Mouse (Mus musculus): ENCODE measurements around the gene Gss. TPM values are rescaled to one million over a fixed set of nuclear protein-coding genes. Genes with fewer than 3 reads are reported as not detected.

The Gss gene
- polyA plus RNA-seq, 1 experiment from 2014 or later = 41.8 TPM

- 89% methylated on average over 7 of the region's 7 CpGs for WGBS
- H3K9ac ChIP-seq (ENCODE audit: low read length) = no peak overlapping the region
- H3K36me3 ChIP-seq (ENCODE audit: control insufficient read depth, insufficient read depth, low read length) = no peaks in the 10 kb centered on the region
- ATAC-seq (ENCODE audit: insufficient read depth, low FRiP score) = no peak
- no peak overlapping the region for H3K4me2 ChIP-seq (ENCODE audit: low read depth, low read length)
- H3K9me3 ChIP-seq (replicated peaks; ENCODE audit: control insufficient read depth, low read length) = no peaks in the 10 kb centered on the region
- no peaks in the 10 kb centered on the region for H3K4me1 ChIP-seq (ENCODE audit: control insufficient read depth, insufficient read depth, low read length)
- H3K4me3 ChIP-seq (replicated peaks; ENCODE audit: low read length) = no peak overlapping the region
- no peak overlapping the region for H3K27ac ChIP-seq (ENCODE audit: low read length)
- H3K27me3 ChIP-seq (ENCODE audit: control insufficient read depth, insufficient read depth, low read length) = no peaks in the 10 kb centered on the region
Observed at GRCm38 (mm10) chr2:155573996-155574395, 18.6 kb downstream of the Gss start.

GRCm38 (mm10) chr2:155573001-155573400 lies 19.6 kb downstream of the Gss start:
- no peak overlapping the region for H3K4me3 ChIP-seq (replicated peaks; ENCODE audit: low read length)
- H3K27ac ChIP-seq (ENCODE audit: low read length) = no peak overlapping the region
- no peak for ATAC-seq (ENCODE audit: insufficient read depth, low FRiP score)
- no peaks in the 10 kb centered on the region for H3K4me1 ChIP-seq (ENCODE audit: control insufficient read depth, insufficient read depth, low read length)
- H3K36me3 ChIP-seq (ENCODE audit: control insufficient read depth, insufficient read depth, low read length) = no peaks in the 10 kb centered on the region
- H3K27me3 ChIP-seq (ENCODE audit: control insufficient read depth, insufficient read depth, low read length) = no peaks in the 10 kb centered on the region
- no peak overlapping the region for H3K4me2 ChIP-seq (ENCODE audit: low read depth, low read length)
- H3K9me3 ChIP-seq (replicated peaks; ENCODE audit: control insufficient read depth, low read length) = no peaks in the 10 kb centered on the region
- WGBS = 82% methylated on average over 9 of the region's 9 CpGs
- H3K9ac ChIP-seq (ENCODE audit: low read length) = no peak overlapping the region

GRCm38 (mm10) chr2:155569223-155569807 lies 23.3 kb downstream of the Gss start:
- WGBS = 37% methylated on average over 3 of the region's 3 CpGs
- no peak overlapping the region for H3K9ac ChIP-seq (ENCODE audit: low read length)
- H3K4me2 ChIP-seq (ENCODE audit: low read depth, low read length) = no peak overlapping the region
- no peak overlapping the region for H3K27ac ChIP-seq (ENCODE audit: low read length)
- no peaks in the 10 kb centered on the region for H3K4me1 ChIP-seq (ENCODE audit: control insufficient read depth, insufficient read depth, low read length)
- H3K9me3 ChIP-seq (replicated peaks; ENCODE audit: control insufficient read depth, low read length) = no peaks in the 10 kb centered on the region
- H3K4me3 ChIP-seq (replicated peaks; ENCODE audit: low read length) = no peak overlapping the region
- H3K36me3 ChIP-seq (ENCODE audit: control insufficient read depth, insufficient read depth, low read length) = no peaks in the 10 kb centered on the region
- ATAC-seq (ENCODE audit: insufficient read depth, low FRiP score) = no peak
- H3K27me3 ChIP-seq (ENCODE audit: control insufficient read depth, insufficient read depth, low read length) = no peaks in the 10 kb centered on the region

GRCm38 (mm10) chr2:155567751-155568150 lies 24.9 kb downstream of the Gss start:
- no peak overlapping the region for H3K4me3 ChIP-seq (replicated peaks; ENCODE audit: low read length)
- no peaks in the 10 kb centered on the region for H3K9me3 ChIP-seq (replicated peaks; ENCODE audit: control insufficient read depth, low read length)
- no peak overlapping the region for H3K4me2 ChIP-seq (ENCODE audit: low read depth, low read length)
- ATAC-seq (ENCODE audit: insufficient read depth, low FRiP score) = no peak
- H3K4me1 ChIP-seq (ENCODE audit: control insufficient read depth, insufficient read depth, low read length) = no peaks in the 10 kb centered on the region
- no peaks in the 10 kb centered on the region for H3K36me3 ChIP-seq (ENCODE audit: control insufficient read depth, insufficient read depth, low read length)
- WGBS = 80% methylated on average over 5 of the region's 5 CpGs
- no peak overlapping the region for H3K9ac ChIP-seq (ENCODE audit: low read length)
- no peaks in the 10 kb centered on the region for H3K27me3 ChIP-seq (ENCODE audit: control insufficient read depth, insufficient read depth, low read length)
- H3K27ac ChIP-seq (ENCODE audit: low read length) = no peak overlapping the region

GRCm38 (mm10) chr2:155562934-155563333 lies 29.7 kb downstream of the Gss start:
- WGBS = 79% methylated on average over 4 of the region's 4 CpGs
- H3K36me3 ChIP-seq (ENCODE audit: control insufficient read depth, insufficient read depth, low read length) = no peaks in the 10 kb centered on the region
- H3K9me3 ChIP-seq (replicated peaks; ENCODE audit: control insufficient read depth, low read length) = no peaks in the 10 kb centered on the region
- no peaks in the 10 kb centered on the region for H3K27me3 ChIP-seq (ENCODE audit: control insufficient read depth, insufficient read depth, low read length)
- no peak overlapping the region for H3K9ac ChIP-seq (ENCODE audit: low read length)
- H3K4me1 ChIP-seq (ENCODE audit: control insufficient read depth, insufficient read depth, low read length) = no peaks in the 10 kb centered on the region
- no peak overlapping the region for H3K27ac ChIP-seq (ENCODE audit: low read length)
- no peak for ATAC-seq (ENCODE audit: insufficient read depth, low FRiP score)
- no peak overlapping the region for H3K4me3 ChIP-seq (replicated peaks; ENCODE audit: low read length)
- H3K4me2 ChIP-seq (ENCODE audit: low read depth, low read length) = no peak overlapping the region

GRCm38 (mm10) chr2:155562209-155562608 lies 30.4 kb downstream of the Gss start:
- no peaks in the 10 kb centered on the region for H3K27me3 ChIP-seq (ENCODE audit: control insufficient read depth, insufficient read depth, low read length)
- whole genome bisulfite sequencing = 50% methylated on average over 1 of the region's 1 CpGs
- no peak overlapping the region for H3K4me3 ChIP-seq (replicated peaks; ENCODE audit: low read length)
- no peaks in the 10 kb centered on the region for H3K4me1 ChIP-seq (ENCODE audit: control insufficient read depth, insufficient read depth, low read length)
- no peaks in the 10 kb centered on the region for H3K9me3 ChIP-seq (replicated peaks; ENCODE audit: control insufficient read depth, low read length)
- no peak overlapping the region for H3K27ac ChIP-seq (ENCODE audit: low read length)
- no peaks in the 10 kb centered on the region for H3K36me3 ChIP-seq (ENCODE audit: control insufficient read depth, insufficient read depth, low read length)
- H3K4me2 ChIP-seq (ENCODE audit: low read depth, low read length) = no peak overlapping the region
- H3K9ac ChIP-seq (ENCODE audit: low read length) = no peak overlapping the region
- no peak for ATAC-seq (ENCODE audit: insufficient read depth, low FRiP score)

GRCm38 (mm10) chr2:155554426-155554985 lies 38.1 kb downstream of the Gss start:
- H3K9me3 ChIP-seq (replicated peaks; ENCODE audit: control insufficient read depth, low read length) = no peaks in the 10 kb centered on the region
- no peak overlapping the region for H3K9ac ChIP-seq (ENCODE audit: low read length)
- H3K27me3 ChIP-seq (ENCODE audit: control insufficient read depth, insufficient read depth, low read length) = no peaks in the 10 kb centered on the region
- no peak overlapping the region for H3K4me2 ChIP-seq (ENCODE audit: low read depth, low read length)
- no peaks in the 10 kb centered on the region for H3K36me3 ChIP-seq (ENCODE audit: control insufficient read depth, insufficient read depth, low read length)
- no peak overlapping the region for H3K27ac ChIP-seq (ENCODE audit: low read length)
- H3K4me3 ChIP-seq (replicated peaks; ENCODE audit: low read length) = no peak overlapping the region
- no peaks in the 10 kb centered on the region for H3K4me1 ChIP-seq (ENCODE audit: control insufficient read depth, insufficient read depth, low read length)
- WGBS = 90% methylated on average over 2 of the region's 2 CpGs
- no peak for ATAC-seq (ENCODE audit: insufficient read depth, low FRiP score)

- ATAC-seq (ENCODE audit: insufficient read depth, low FRiP score) = peak; percentile 92
- Histone ChIP-seq H3K27me3 (ENCODE audit: control insufficient read depth, insufficient read depth, low read length) (no peaks in the 10 kb centered on the region), H3K36me3 (ENCODE audit: control insufficient read depth, insufficient read depth, low read length) (no peaks in the 10 kb centered on the region), H3K4me3 (replicated peaks; ENCODE audit: low read length) (no peak overlapping the region), H3K9me3 (replicated peaks; ENCODE audit: control insufficient read depth, low read length) (no peaks in the 10 kb centered on the region), H3K4me2 (ENCODE audit: low read depth, low read length) (no peak overlapping the region), H3K27ac (ENCODE audit: low read length) (peak overlapping the region; percentile 78), H3K9ac (ENCODE audit: low read length) (no peak overlapping the region), H3K4me1 (ENCODE audit: control insufficient read depth, insufficient read depth, low read length) (no peaks in the 10 kb centered on the region)
Observed at GRCm38 (mm10) chr2:155552949-155553354, 39.7 kb downstream of the Gss start.

GRCm38 (mm10) chr2:155552336-155552735 lies 40.3 kb downstream of the Gss start:
- Histone ChIP-seq H3K4me2 (ENCODE audit: low read depth, low read length) (no peak overlapping the region), H3K9me3 (replicated peaks; ENCODE audit: control insufficient read depth, low read length) (no peaks in the 10 kb centered on the region), H3K27me3 (ENCODE audit: control insufficient read depth, insufficient read depth, low read length) (no peaks in the 10 kb centered on the region), H3K4me1 (ENCODE audit: control insufficient read depth, insufficient read depth, low read length) (no peaks in the 10 kb centered on the region), H3K36me3 (ENCODE audit: control insufficient read depth, insufficient read depth, low read length) (no peaks in the 10 kb centered on the region), H3K9ac (ENCODE audit: low read length) (no peak overlapping the region), H3K4me3 (replicated peaks; ENCODE audit: low read length) (no peak overlapping the region), H3K27ac (ENCODE audit: low read length) (no peak overlapping the region)
- no peak for ATAC-seq (ENCODE audit: insufficient read depth, low FRiP score)

All from stomach, embryonic 16.5 days (tissue).